Mouse (Mus musculus) mesoderm, embryonic 11.5 days (tissue): ENCODE results near the gene Ascl3.

ENCODE experiments used
- DNase-seq: peaks from one replicate; pipeline ENCODE4 v3.0.0-alpha.2; 2012; ENCODE audit warnings: low read depth, low spot score

Gene Ascl3

DNA sequence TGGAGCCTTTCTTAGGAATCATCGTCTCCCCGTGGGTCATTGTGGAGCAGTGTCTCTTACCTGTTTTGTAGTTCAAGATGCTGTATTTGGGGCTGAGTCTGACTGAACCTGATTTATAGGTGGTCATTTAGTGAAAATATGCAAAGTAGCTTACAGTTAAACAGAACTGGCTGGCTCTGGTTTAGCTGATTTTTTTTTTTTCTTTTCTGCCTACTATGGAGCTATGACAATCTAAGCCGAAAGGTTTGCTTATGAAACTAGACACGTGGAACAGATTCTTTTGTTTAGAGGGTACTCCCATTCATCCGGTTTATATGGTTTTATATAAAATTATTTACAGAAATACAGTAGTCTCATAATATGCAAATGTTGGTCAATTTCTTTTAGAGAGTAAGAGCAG, at the start of gene Ascl3:
TSS of gene Ascl3 (minus strand) at position 101 of the 400 bp plus-strand sequence.
- DNase-seq = no peak

DNA sequence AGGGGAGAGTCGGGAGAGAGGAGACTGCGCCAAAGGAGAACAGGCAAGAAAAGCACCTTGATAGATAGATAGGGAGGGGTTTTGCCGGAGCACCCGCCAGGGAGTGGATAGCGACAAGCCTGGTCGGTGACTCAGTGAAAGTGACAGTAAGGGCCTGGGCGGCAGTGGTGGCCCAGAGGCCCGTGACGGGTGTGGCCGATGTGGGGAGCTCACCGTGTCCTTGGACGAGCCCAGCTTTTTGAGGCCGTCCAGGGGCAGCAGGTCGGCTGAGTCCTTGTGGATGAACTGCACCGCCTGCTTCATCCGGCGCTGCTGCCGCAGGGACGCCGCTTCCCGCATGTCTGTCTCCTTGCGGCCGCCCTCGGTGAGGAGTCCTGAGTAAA, 49.6 kb upstream of the Ascl3 start:
- DNase-seq = no peak

DNA sequence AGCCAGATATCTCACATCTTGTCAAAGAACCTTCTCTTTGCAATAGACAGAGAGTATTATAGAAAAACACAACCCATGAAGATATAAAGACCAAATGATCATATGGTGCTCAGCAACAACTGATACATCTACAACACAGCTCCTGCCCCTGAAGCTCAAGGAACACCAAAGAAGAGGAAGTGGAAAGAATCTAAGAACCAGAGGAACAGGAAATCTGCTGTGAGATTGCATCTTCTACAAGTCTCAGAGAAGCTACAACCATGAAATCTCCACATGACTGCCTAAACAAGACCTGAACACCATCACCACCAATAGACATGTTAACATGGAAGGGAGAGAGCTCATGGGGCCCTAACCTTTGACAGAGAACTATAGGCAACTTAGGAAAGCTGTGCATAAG, 40.7 kb upstream of the Ascl3 start:
- DNase-seq = no peak

DNA sequence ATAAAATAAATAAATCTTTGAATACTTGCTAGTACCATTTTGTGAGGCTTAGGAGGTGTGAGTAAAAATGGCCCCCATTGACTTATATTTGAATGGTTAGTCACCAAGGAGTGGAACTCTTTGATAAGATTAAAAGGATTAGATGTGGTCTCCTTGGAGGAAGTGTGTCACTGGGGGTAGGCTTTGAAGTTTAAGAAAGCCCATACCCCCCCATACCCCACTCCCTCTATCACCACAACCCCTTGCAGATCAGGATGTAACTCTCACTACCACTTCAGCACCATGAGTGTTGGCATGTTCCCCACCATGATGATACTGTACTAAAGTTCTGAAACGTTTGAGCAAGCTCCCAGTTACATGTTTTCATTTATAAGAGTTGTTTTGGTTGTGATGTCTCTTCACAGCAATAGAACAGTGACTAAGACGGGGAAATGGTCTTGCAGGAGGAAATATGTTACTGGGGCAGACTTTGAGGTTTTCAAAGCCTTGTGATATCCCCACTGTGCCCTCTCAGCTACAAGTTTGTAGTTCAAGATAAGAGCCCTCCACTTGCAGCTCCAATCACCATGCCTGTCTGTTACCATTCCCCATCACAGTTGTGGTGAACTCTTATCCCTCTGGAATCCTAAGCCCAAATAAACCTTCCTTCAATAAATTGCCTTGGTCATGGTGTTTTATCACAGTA, 37.3 kb upstream of the Ascl3 start:
- DNase-seq = no peak

DNA sequence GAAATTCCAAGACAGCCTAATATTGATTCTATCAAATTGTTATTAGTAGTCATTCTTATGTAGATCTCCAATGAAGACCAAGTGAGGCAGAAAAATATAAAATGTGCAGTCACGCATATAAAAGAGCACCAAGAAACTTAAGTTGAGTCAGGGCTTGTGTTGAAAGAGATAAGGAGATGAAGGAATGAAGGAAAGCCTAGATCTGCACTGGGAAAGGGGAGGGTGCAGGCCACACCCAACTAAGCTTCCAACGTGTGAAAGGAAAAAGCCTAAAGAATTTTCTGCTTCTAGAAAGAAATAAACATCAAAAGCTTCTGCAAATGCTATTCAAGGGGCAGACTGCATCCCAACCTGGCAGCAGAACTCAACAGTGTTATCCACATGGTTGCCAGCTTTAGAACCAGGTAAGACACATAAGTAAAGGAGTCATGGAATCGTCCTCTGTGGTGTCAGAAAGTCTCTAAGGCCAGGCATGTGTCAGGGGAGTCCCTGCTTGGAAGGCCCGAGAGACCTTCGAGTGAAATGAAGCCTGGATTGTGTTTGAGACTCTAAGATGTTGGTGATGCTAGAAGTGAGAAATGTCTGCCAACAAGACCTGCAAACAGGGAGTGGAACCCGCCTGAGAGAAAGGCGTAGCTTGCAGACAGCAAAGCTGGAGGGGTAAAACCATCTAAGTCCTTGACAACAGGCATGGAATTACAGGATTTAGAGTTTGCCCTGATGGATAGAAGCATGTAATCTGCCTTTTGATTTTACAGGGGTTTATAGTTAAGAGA, 36.2 kb upstream of the Ascl3 start:
- DNase-seq = no peak

DNA sequence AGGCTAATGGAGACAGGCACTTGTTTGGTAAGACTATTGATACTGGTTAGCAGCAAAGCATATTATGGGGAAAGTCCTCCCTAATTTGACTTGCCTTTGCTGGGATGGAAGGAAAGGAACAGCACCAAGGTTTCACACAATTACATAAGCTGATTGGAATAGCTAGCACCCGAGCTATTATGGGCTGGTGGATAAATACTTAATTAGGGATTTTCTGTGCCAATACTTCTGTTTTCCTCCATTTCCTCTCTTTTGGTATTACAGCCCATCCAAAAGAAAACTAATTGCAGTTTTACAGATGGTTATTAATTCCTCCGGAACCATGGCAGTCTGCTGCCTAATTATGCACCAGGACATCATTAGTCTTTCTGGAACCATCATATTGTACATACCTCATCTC, 32.5 kb upstream of the Ascl3 start:
- DNase-seq = no peak

DNA sequence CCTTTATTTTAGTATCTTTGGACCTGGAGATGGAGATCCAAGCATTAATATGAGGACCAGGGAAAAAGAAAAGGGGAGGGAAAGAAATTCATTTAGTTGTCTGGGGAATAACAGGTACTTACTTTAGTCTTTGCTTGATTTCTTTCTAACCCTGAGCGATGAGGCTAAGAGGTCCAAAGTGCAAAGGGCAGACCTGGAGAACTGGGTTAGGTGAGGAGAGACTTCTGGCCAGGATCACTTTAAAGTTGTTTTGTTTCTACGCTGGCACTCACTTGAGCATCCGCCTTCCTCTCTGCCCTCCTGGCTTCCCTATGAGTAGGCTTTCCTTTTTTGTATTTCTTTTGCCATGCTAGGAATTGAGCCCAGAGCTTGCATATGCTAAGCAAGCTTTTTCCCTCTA, 24.8 kb upstream of the Ascl3 start:
- DNase-seq = no peak

DNA sequence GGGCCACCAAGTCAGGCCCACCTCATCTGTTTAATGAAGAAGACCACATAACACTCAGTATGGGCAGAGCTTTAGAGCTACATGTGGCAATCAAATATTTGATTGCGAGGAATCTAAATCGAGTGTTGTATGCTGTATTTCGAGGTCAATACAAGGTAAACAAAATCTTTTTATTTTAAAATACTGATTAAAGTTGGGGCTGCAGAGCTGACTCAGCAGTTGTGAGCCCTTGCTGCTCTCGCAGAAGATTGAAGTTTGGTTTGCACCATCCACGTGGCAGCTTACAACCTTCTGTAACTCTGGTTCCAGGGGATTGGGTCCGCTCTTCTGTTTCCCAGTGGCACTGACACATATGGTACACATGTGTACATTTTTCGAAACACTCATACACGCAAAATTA, 22.5 kb upstream of the Ascl3 start:
- DNase-seq = no peak

DNA sequence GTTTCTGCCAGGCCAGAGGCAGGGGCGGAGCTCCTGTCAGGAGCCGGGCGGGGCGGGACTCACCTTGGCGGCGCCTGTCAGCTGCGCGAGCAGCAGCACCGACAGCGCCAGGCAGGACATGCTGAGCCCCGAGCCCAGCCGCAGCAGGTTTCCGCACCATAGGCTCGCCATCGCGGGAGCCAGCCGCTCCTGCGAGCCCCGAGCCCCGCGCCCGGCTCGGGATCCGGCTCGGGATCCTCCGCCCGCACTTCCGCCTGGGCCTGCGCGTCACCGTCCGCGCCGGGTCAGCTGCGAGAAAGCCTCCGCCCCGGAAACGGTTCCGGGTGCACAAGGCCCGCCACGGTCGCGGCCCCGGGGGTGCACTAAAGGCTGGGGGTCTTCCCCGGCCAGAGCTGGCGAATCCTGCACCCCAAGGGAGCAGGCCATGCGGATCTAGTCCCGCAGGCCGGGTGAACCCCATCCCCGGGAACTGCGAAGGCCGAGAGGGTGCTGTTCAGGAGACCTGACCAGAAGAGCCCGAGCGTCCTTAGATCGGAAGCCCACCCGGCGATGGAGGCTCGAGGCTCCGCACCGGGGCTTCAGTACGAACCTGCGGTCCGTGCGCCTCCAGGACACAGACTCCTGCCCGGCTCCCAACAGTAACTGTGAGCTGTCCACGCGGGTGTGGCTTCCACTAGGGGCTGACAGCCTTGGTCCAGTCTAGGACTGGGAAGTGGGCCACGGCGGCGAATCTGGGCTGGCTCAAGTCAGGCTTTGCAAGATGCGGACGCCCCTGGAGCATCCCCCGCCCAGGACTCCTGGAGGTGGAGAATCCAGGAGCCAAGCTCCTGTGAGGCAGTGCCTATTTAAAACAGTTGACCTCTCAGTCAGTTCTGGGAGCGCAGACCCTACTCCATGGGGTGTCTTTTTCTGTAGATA, 20.7 kb upstream of the Ascl3 start, which contains the start of gene Tmem9b:
TSS of gene Tmem9b (minus strand) at position 868 of the 918 bp plus-strand sequence.
- peak; percentile 81 for DNase-seq

DNA sequence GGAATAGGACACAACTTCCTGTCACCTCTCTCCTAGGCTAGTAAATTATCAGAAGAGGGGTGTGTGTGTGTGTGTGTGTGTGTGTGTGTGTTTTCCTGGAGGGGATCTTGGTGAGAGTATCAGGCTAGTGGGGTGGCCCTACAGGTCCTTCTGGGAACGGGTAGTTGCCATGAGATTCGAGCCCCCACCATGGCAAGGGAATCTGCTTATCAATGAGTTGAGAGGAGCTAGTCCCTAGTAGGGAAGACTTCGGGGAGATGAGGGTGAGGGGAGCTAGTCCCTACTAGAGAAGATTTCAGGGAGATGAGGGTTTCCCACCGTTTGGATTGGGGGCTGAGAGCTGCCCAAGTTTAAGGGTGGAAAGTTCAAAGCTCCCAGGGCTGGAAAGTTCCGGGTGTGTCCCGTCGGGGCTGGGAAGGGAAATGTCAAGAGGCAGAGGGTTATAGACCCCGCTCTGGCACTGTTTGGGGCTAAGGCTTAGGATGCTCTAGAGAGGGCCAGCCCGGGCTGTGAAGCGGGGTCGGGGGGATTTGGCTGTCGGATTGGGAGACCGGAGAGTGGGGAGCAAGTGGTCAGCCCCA, 20.0 kb upstream of the Ascl3 start:
- DNase-seq = peak; percentile 10

DNA sequence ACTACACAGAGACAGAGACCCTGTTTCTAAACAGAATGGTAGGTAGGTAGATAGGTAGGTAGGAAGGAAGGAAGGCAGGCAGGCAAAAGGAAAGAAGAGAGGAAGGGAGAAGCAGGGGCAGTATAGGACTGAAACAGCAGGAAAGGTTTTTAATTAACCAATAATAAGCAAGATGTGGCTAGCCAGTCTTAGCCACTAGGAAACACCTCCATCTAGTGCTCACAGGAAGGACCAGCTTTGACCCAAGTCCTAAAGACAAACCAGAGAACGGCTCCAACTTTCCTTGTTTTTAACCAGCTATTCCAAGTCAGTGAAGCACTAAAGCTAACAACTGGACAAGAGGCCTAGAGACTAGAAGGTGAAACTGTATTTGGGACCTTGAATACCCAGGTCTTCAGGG, 16.2 kb upstream of the Ascl3 start:
- DNase-seq = no peak

DNA sequence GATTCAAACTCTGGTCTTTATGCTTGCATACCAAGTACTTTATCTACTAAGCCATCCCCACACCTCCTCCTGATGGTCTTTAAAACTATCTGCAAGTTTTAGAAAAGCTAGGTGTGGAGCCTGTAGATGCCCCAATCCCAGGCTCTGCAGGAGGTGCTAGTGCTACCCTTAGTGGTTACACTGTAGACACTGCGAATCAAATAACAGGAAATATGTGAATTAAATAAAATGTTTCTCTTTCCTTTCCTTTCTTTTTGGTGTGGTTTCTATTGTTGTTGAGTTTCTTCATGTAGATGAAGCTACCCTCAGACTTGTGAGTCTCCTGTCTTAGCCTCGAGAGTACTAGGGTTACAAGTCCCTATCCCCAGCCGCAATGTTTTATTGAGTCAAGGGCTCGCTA, 10.2 kb upstream of the Ascl3 start:
- no peak for DNase-seq

DNA sequence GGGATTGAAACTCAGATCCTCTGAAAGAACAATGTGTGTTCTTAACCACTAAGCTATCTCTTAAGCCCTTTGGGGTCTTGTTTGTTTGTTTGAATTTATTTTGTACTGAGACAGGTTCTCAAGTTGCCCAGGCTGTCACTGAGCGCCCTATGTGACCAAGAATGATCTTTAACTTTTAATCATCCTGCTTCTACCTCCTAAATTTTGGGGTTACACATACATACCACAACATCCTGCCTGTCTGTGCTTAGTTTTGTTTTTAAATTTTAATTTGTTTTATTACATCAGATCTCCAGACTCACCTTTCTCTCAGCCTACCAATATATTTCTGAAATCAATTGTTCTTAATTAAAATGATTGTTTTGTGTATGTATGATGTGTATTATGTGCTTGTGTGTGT, 9.5 kb upstream of the Ascl3 start:
- no peak for DNase-seq

DNA sequence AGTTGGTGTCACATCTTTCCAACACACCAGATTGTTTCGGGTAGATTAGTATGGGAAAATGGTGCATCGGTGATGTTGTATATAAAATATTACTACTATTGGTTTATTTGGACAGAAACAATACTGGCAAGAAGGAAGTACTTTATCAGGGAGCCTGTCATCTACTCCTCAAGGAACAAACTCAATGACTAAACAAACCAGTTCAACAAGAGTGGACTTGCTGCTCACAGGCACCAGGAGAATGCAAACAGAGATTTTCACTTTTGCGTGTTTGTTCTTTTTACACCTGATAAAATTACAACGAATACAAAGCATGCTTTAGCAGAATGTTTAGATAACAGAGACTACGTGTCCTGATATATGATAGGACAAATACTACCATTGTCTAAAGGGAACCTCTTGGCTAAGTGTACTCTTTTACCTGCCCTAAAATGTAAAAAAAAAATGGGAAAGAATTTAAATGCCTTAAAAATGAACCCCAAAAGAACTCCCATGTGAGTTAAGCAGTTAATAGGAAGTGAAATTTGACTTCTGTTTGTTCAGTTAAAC, 8.4 kb upstream of the Ascl3 start:
- DNase-seq = no peak

DNA sequence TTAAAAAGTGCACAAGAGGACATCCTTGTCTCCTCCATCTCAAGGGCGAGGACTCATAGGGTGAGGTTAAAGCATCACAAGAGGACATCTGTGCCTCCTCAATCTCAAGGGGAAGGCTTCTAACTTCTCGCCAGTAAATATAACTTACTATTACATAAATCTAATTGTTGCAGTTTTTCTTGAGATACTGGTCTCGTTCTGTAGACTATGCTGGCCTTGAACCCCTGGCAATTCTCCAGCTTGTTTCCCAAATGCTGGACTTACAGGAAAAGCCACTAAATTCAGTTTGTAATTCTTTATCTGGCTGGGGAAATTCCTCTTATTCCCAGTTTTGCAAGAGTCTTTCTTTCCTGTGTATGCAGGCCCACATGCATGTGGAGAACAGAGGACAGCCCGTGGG, 3.3 kb upstream of the Ascl3 start:
- no peak for DNase-seq

DNA sequence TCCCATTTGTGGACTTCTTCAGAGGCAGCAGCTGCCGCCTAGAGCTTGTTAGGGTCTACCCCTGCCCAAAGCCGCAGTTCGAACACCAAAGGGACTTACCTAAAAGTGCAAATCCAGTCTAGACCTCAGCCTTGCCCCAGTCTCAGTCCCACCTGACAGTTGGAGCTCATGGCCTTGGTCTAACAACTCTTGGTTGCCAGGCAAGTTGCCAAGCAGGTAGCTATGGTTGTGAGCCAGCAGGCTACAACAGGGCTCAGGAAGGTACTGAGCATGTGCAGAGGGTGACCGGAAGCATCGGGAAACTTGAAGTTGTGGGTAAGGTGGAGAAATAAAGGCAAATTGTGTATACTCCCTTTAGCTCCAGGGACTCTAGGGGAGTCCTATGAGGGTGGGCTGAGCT, 7.8 kb downstream of the Ascl3 start, which contains the start of gene BC051019:
TSS of gene BC051019 (minus strand) at position 154 of the 400 bp plus-strand sequence.
- no peak for DNase-seq

DNA sequence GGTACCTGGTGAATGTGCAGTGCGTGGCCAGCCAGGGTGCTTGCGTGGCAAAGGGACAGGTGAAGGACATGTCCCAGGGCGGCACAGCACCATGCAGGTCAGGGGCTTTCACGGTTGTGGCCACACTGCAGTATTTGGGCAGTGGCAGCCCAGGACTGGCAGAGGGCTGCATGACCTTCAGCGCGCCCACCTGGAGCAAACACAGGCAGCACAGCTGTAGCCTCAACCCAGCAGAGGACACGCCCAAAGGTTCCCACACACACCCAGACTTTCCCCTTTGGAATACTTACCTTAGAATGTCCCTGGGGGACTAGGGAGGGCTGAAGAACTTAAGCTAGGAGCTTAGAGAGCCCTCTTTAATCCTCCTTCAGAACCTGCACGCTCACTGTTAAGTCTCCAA, 8.4 kb downstream of the Ascl3 start:
- no peak for DNase-seq

DNA sequence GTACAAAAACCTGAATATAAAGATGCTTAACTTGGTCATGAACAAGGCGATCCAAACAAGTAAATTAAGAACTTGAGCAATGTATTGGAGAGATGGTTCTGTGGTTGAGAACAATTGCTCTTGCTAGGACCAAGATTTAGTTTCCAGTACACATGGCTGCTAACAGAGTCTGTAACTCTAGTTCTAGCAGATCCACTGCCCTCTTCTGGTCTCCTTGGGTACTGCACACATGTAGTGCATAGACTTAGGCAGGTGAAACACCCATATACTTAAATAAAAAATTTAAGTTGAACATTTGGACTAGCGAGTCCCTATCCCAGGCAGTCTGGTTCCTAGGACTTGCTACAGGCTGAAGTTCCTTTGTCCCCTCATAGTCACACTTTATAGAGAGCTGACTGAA, 8.9 kb downstream of the Ascl3 start:
- peak; percentile 22 for DNase-seq

DNA sequence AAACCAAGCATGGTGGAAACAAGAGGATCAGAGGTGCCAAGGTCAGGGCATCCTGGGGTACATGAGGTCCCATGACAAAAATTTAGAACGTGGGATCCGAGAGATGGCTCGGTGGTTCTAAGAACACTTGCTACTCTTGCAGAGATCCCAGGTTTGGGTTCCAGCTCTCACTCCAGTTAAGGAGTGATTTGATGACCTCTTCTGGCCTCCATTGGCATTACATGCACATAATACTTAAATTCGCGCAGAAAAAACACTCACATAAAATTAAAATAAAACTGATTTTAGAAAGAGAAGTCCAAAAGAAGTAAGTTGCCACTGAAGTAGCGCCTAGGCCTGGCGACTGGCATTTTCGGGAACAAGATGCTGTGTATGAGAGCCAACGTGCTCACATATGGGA, 12.2 kb downstream of the Ascl3 start:
- DNase-seq = peak; percentile 56

DNA sequence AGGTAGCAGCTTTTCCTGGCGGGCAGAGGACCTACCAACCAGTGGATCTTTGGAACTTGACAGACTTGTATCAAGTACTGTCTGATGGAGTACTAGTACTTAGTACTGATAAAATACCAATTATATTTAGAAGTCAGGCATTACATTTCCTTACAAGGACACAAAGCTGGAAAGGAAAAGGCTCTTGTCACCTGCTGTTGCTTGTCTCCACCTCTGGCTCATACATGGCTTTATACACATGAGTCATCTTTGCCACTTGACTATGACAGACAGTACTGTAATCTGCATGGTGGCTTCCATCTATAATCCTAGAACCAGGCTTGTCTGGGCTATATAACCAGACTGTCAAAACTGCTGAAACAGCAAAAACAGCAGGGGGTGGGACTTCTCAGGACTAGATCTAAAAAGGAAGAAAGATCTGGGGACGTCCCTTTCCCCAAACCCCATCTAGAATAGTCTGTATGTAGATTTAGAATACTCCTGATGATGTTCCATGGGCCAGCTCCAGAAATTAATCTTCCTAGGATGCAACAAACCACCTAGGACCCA, 18.0 kb downstream of the Ascl3 start:
- DNase-seq = no peak

DNA sequence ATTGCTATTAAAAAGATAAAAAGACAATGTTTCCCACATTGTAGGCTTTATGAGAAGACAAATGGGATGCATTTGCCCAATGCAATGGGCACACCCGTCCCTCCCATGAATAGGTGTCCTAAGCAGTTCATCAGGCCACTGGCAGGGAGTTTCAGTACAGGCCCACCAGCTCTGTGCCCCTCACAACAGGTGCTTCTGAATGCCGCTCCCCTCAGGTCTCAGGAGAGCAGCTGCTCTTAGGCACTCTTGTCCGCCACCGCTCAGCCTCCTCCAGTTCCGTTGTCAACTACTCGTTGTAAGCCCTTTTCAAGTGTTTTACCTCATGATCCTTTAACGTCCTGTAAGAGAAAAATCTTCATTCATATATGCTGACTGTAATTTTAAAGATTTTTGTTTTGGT, 19.3 kb downstream of the Ascl3 start:
- DNase-seq = no peak
